Mouse (Mus musculus) left cerebral cortex, postnatal 25 days (tissue): Measurements from ENCODE around the gene Ddx24. TPM values are rescaled to one million over a fixed set of nuclear protein-coding genes. Genes with fewer than 3 reads are reported as not detected.

Experiments used
- DNase-seq, 2 experiments: peaks; one replicate each; pipeline ENCODE4 v3.0.0; 2022; ENCODE audit warnings: low spot score in 2 of 2, mixed read lengths in 1 of 2
- intact Hi-C: fragments of 180-260 bp; cut with DNase I; formaldehyde crosslinking; loops from one replicate; pipeline ENCODE4 v1.15.1; 2025
- total RNA-seq, 2 experiments: library from RNA; stranded (reverse); gene quantifications; 2 replicates each; pipeline ENCODE4 v1.2.3; 2021

Gene Ddx24
- total RNA-seq, 2 experiments from 2014 or later: 213 to 218 TPM

DNA sequence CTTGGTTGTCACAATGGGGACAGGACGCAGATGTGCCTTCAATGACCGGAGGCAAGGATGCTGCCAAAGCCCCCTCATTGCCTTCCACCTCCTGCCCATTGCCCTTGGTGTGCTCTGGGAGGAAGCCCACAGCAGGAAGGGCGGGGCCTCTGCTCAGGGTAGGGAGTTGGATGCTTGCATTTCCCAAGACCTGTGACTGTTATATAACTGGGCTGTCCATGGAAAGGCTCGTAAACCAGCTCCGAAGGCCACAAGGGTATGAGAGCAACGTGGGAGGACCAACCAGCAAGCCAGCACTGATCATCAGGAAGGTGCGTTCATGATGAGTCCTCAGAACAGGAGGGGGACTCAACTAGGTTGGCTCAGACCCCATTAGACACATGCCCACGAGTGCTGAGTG is 64.8 kb downstream of the Ddx24 start:
- intact Hi-C loops: no loop called here
- DNase-seq: no peak

DNA sequence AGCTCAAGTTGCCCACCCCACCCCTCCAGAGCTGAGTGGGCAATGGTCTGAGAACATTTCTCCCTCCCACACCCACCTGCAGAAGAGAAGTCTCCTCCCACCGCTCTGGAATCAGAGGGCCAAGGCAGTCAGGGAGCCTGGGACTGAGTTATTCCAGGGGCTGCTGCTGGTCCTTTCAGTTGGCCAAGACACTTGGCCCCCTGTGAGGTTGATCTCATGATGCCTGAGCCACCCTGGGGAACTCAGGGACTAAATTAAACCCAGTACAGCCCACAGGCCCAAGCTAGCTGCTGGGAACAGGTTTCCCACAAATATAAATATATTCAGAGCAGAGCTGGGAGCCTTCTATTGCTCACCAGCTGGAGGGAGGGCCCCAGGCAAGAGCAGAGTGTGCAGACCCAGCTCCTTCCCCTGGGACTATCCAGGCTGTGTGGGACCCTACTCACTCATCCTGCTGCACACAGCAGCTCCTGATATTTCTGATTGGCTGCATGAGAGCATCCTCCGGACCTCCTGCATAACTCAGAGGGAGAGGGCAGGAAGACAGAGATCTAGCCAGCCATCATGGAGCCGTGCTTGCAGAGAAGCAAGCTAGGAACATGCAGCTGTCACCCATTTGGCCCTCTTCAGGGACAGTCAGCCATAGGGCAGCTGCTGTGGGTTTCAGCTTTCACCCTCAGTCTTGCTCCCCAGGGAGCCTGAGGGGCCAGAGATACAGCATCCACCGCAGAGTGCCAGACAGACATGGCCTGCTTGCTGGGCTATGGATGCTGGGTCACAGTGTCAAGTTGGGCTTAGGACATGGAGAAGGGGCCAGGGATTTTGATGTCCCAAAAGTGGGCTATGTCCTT is 66.5 kb downstream of the Ddx24 start:
- intact Hi-C loops: no loop called here
- peak in 1 of 2 experiments; percentile 68 for DNase-seq

DNA sequence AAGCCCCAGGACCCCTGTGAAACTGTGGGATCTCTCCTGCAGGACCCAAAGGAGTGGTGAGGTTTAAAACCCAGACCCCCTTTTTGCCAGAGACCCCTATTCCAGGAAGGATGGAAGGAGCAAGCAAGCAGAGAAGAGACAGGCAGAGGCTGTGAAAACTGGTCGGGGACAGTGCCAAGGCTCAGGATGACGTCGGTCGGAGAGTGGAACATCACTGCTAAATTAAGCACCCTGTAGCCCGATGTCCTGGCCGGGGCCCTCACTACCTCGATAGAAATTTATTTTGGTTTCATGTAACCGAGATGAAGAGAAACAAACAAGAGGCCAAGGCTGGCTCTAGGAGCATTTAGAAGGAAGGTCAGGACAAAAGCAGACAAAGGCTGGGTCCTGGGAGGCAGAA is 67.4 kb downstream of the Ddx24 start:
- peak in 1 of 2 experiments; percentile 63 for DNase-seq
- intact Hi-C loops: no loop called here

Other genes with a start within 250 kb of the Ddx24 start
- gene Prima1, start 183.7 kb downstream of the Ddx24 start, total RNA-seq: 10 to 100 TPM in 1 of 2 experiments, 1 to 10 TPM in 1; 4.3 to 10.7 TPM
- gene Fam181a, start 114.9 kb downstream of the Ddx24 start, total RNA-seq: 1 to 10 TPM; 1.5 to 2.7 TPM
- 1 to 10 TPM; 2.7 to 3.4 TPM for gene Asb2, start 69.8 kb downstream of the Ddx24 start, total RNA-seq
- 10 to 100 TPM; 32.9 to 42.8 TPM for gene Otub2, start 37.1 kb downstream of the Ddx24 start, total RNA-seq
- 1 to 10 TPM; 2.2 to 2.5 TPM for gene 9330161L09Rik, start 18.0 kb downstream of the Ddx24 start, total RNA-seq
- 10 to 100 TPM; 48.9 to 51.2 TPM for gene Ifi27, start 8.4 kb upstream of the Ddx24 start, total RNA-seq
- 1 to 10 TPM; 1.4 to 1.5 TPM for gene Ifi27l2a, start 17.9 kb upstream of the Ddx24 start, total RNA-seq
- not detected for gene Ifi27l2b, start 31.4 kb upstream of the Ddx24 start, total RNA-seq
- gene Ppp4r4, start 106.5 kb upstream of the Ddx24 start, total RNA-seq: 10 to 100 TPM; 21.5 to 23.4 TPM
- not detected for gene Serpina10, start 205.6 kb upstream of the Ddx24 start, total RNA-seq
- gene Serpina6, start 231.4 kb upstream of the Ddx24 start, total RNA-seq: not detected